Mouse (Mus musculus): ENCODE results near the gene Abca13. TPM values are rescaled to one million over a fixed set of nuclear protein-coding genes. Genes with fewer than 3 reads are reported as not detected.
"Not testable (repeated sequence)": the region's sequence is repeated elsewhere in the genome, so short reads cannot be mapped to it uniquely, and the experiment has no call there.

Gene Abca13
- polyA plus RNA-seq, 1 experiment from 2014 or later = 0.03 TPM

DNA sequence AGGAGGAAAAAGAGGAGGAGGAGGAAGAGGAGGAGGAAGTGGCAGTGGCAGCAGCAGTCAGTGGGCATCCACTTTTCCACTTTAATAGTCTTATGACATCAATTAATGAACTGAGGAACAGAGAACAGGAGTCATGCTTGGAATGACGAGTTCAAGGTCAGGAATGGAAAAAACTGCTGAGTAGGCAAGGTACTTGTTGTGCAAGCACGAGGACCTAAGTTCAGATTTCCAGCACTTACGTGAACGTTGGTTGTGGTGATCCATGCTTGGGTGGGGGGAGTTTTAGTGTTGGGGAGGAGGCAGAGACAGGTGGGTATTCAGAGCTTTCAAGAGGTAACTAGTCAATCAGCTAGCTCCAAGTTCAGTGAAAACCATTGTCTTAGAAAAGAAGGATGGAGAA lies 113.7 kb downstream of the Abca13 start:
- no peak overlapping the region for H3K27ac ChIP-seq (replicated peaks)
- no peaks in the 10 kb centered on the region for H3K4me1 ChIP-seq (replicated peaks)
- no peak overlapping the region for H3K4me3 ChIP-seq
- ATAC-seq (ENCODE audit: low FRiP score, low read depth) = no peak
- no peak overlapping the region for H3K4me2 ChIP-seq
- H3K9ac ChIP-seq = no peak overlapping the region
- H3K36me3 ChIP-seq = no peaks in the 10 kb centered on the region
- H3K27me3 ChIP-seq = no peaks in the 10 kb centered on the region
- WGBS = 82% methylated on average over 4 of the region's 4 CpGs
- no peaks in the 10 kb centered on the region for H3K9me3 ChIP-seq

DNA sequence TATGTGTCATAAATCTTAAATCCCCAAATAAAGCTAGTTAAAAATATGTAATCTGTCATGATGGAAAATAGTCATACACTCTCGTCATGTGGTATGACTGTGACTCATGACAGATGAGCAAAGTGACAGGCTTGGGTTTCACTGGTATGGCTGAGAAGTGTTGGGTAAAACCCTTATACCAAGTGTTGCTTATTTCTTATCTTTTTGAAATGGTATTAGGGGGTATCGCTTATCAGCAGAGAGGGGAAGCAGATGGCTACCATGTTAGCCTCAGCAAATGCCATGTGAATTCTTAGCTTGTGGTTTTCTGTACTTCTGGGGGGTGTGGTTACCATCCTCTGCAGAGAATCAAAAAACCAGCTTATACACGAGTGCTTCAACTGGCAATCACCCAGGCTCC lies 124.8 kb downstream of the Abca13 start:
- Histone ChIP-seq H3K4me2 (no peak overlapping the region), H3K4me1 (replicated peaks) (no peaks in the 10 kb centered on the region), H3K27ac (replicated peaks) (no peak overlapping the region), H3K4me3 (no peak overlapping the region), H3K9ac (no peak overlapping the region), H3K36me3 (no peaks in the 10 kb centered on the region), H3K27me3 (no peaks in the 10 kb centered on the region), H3K9me3 (no peaks in the 10 kb centered on the region)
- ATAC-seq (ENCODE audit: low FRiP score, low read depth) = no peak
- WGBS = 69% methylated on average over 3 of the region's 3 CpGs

DNA sequence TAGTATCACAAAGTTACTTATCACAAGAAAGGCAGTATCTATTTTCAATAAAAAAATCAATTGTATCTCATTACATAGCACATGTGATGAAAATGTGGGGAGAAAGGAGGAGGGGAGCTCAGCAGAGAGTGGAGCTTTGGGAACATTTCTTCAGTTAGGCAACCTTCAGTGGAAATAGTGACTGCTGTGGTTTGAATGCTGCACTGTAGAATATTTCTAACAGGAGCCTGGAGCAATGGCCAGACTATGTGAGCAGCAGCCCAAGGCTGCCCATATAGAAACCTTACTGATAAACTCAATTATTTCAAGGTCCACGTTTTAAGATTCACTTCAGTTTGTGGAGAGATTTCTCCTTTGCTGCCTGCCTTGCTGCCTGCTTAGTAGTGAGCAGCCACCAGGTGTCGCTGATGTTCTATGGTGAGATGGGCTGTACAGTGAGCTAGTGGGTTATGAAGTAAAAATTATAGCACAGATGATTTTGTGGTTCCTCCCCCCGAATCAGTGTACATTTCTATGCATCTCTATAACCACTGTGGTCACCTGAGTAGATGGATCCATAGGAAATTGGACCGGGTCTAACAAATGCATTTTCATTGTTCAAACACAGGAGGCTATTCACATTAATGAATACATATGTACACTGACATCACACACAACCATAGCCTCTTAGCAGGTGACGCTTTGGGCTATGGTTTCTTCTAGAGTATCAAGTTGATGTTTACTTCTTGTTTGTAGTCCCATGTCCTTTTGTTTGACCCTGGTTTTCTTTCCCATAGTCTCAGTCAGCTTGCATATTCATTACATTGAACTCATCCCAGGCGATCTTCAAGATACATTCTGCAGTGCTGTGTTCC lies 125.6 kb downstream of the Abca13 start:
- H3K4me1 ChIP-seq (replicated peaks) = no peaks in the 10 kb centered on the region
- peak; percentile 94 for ATAC-seq (ENCODE audit: low FRiP score, low read depth)
- H3K9me3 ChIP-seq = no peaks in the 10 kb centered on the region
- no peak overlapping the region for H3K9ac ChIP-seq
- H3K4me2 ChIP-seq = no peak overlapping the region
- H3K27me3 ChIP-seq = no peaks in the 10 kb centered on the region
- H3K27ac ChIP-seq (replicated peaks) = no peak overlapping the region
- H3K4me3 ChIP-seq = no peak overlapping the region
- WGBS = 33% methylated on average over 6 of the region's 6 CpGs
- no peaks in the 10 kb centered on the region for H3K36me3 ChIP-seq

DNA sequence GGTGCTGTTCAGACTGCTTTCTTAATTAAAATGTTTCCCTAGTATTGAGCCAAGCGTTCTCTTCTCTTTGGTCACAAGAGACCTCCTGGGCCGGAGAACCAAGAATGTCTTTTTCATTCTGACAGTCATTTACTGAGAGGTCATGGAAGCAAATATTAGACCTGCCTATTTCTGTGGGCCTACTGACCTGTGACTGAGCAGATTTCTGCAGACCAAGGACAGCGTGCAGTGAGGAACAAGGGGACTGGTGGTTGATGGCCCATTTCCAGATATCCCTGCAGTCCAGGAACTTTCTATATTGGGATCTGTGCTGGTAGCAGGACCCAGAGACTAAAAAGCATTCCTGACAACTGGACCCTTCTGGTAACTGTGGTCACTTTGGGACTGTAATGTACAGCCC lies 146.4 kb downstream of the Abca13 start:
- H3K36me3 ChIP-seq = no peaks in the 10 kb centered on the region
- WGBS = 59% methylated on average over 3 of the region's 3 CpGs
- no peak for ATAC-seq (ENCODE audit: low FRiP score, low read depth)
- H3K27ac ChIP-seq (replicated peaks) = no peak overlapping the region
- no peak overlapping the region for H3K4me3 ChIP-seq
- H3K9me3 ChIP-seq = no peaks in the 10 kb centered on the region
- H3K27me3 ChIP-seq = no peaks in the 10 kb centered on the region
- H3K4me1 ChIP-seq (replicated peaks) = no peaks in the 10 kb centered on the region
- H3K9ac ChIP-seq = no peak overlapping the region
- H3K4me2 ChIP-seq = no peak overlapping the region

DNA sequence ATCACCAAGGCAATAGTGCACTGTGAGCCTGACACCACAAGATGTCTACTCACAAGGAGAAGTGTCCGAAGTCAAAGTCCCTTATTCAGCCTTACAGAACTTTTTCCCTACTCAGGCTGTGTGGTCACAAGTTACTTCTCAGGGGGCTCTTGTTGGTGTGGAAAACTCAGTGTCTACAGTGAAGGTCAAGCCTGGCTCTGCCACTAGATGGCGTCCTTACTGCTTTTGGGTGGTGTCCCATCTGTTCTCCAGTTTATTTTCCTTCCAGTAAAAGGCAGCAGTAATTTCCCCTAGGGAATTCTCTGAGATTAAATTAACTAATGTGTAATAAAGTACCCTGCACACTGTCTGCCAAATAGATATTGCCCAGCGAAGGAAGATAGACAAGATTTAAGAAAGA lies 156.0 kb downstream of the Abca13 start:
- no peak for ATAC-seq (ENCODE audit: low FRiP score, low read depth)
- Histone ChIP-seq H3K9me3 (no peaks in the 10 kb centered on the region), H3K4me2 (no peak overlapping the region), H3K27me3 (no peaks in the 10 kb centered on the region), H3K27ac (replicated peaks) (no peak overlapping the region), H3K4me1 (replicated peaks) (no peaks in the 10 kb centered on the region), H3K36me3 (no peaks in the 10 kb centered on the region), H3K4me3 (no peak overlapping the region), H3K9ac (no peak overlapping the region)
- WGBS = 45% methylated on average over 3 of the region's 3 CpGs

DNA sequence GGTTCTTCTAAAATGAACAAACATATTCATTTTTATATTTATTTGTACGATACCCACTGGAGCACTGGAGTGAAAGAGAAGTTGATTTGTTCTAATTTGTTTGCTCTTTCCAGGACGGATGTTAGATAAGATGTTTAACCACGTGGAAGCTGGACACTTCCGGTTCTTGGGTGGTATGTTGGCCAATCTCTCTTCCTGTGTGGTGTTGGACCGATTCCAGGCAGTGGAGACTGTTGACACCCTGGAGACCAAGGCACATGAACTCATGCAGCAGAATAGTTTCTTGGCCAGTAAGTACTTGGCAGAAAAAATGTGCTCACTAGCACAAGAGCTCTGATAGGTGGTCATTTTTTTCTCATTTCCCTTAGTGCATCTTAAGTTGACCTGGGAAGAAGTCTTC lies 181.4 kb downstream of the Abca13 start:
- no peaks in the 10 kb centered on the region for H3K9me3 ChIP-seq
- WGBS = 85% methylated on average over 5 of the region's 5 CpGs
- no peaks in the 10 kb centered on the region for H3K27me3 ChIP-seq
- no peak overlapping the region for H3K4me2 ChIP-seq
- H3K36me3 ChIP-seq = no peaks in the 10 kb centered on the region
- H3K4me1 ChIP-seq (replicated peaks) = no peaks in the 10 kb centered on the region
- no peak for ATAC-seq (ENCODE audit: low FRiP score, low read depth)
- H3K4me3 ChIP-seq = no peak overlapping the region
- H3K27ac ChIP-seq (replicated peaks) = no peak overlapping the region
- no peak overlapping the region for H3K9ac ChIP-seq

DNA sequence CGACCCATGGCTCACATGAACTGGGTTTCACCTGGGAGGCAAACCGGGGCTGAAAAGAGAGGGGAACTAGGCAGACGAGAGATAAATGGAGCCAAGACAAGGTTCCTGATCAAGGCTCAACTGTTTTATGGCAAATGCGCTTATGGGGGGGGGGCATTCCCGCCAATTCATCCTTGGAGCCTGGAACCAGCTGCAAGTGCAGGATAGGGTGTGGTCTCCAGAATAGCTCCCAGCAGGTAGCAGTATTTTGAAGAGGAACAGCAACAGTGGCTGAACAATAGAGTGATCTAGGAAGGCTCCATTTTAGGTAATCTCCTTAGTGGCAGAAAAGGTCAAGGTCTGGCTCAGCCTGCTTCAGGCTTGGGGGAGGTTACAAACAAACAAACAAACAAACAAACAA lies 182.7 kb downstream of the Abca13 start:
- not testable (repeated sequence) for H3K27me3 ChIP-seq; H3K4me1 ChIP-seq (replicated peaks)
- WGBS = 83% methylated on average over 5 of the region's 5 CpGs

DNA sequence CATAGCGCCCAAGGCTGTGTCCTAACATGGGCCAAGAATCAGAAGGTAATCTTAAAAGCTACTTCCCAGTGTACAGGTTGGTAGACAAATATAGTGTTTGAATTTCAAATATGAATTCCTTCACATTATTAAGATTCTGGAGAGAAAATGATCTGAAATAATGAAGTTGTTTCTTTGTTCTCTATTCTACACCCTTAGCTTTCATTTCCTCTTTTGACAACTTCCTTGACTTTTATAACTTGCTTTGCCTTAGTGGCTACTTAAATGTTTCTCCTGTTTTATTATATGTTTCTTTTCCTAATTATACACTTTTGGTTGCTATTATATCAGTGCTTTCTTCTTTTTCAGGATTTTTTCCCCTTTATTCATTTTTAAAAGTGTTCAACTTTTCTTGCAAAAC lies 196.8 kb downstream of the Abca13 start:
- Histone ChIP-seq H3K4me2 (no peak overlapping the region), H3K27ac (replicated peaks) (no peak overlapping the region), H3K4me1 (replicated peaks) (no peaks in the 10 kb centered on the region), H3K4me3 (no peak overlapping the region), H3K9ac (no peak overlapping the region), H3K9me3 (no peaks in the 10 kb centered on the region), H3K27me3 (no peaks in the 10 kb centered on the region), H3K36me3 (no peaks in the 10 kb centered on the region)
- no peak for ATAC-seq (ENCODE audit: low FRiP score, low read depth)
- 94% methylated on average over 1 of the region's 1 CpGs for WGBS

More for the DNA sequence above, 182.7 kb downstream of the Abca13 start:
- H3K4me3 ChIP-seq; H3K9ac ChIP-seq; H3K27ac ChIP-seq (replicated peaks); H3K4me2 ChIP-seq; ATAC-seq (ENCODE audit: low FRiP score, low read depth); H3K9me3 ChIP-seq; H3K36me3 ChIP-seq: not testable (repeated sequence)

DNA sequence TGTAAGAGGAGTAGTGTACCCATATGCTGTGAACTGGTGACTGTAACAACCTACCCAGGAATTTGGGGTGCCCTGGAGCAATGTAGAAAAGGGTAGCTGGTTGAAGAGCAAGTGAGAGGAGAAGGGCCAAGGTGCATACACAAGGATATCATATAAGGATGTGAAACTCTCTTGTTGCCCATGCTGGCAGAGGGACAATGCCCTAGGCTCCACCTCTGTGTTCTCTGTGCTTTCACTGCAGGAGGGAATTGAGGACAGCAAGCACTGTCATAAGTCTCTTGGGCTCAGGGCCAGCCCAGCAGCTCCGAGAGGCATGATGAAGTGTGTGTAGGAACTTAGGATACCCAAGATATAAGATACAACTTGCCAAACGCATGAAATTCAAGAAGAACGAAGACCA lies 225.2 kb downstream of the Abca13 start:
- Histone ChIP-seq H3K4me1 (replicated peaks) (no peaks in the 10 kb centered on the region), H3K9ac (no peak overlapping the region), H3K36me3 (no peaks in the 10 kb centered on the region), H3K9me3 (no peaks in the 10 kb centered on the region), H3K27ac (replicated peaks) (no peak overlapping the region), H3K4me2 (no peak overlapping the region), H3K4me3 (no peak overlapping the region), H3K27me3 (no peaks in the 10 kb centered on the region)
- 86% methylated on average over 3 of the region's 3 CpGs for WGBS
- ATAC-seq (ENCODE audit: low FRiP score, low read depth) = no peak

DNA sequence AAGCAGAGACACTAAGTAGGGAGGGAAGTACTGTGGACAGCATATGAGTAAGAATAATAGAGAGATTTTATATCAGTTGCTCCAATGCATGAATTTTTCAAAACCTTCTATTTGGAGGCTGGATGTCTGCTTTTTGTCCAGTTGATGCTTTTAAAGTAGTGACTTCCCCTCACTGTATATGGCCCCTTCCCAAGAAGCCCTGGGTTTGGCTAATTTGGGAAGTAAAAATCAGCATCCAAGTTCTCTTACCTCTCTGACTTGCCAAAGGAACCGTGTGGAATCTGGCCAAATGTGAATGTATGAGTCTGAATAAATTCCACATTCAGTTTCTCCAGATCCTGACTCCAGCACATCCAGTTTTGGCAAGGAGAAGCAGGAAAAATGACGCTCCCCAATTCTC lies 228.5 kb downstream of the Abca13 start:
- H3K27me3 ChIP-seq = no peaks in the 10 kb centered on the region
- H3K4me2 ChIP-seq = no peak overlapping the region
- WGBS = 60% methylated on average over 2 of the region's 2 CpGs
- no peaks in the 10 kb centered on the region for H3K4me1 ChIP-seq (replicated peaks)
- no peaks in the 10 kb centered on the region for H3K9me3 ChIP-seq
- ATAC-seq (ENCODE audit: low FRiP score, low read depth) = no peak
- H3K4me3 ChIP-seq = no peak overlapping the region
- H3K27ac ChIP-seq (replicated peaks) = no peak overlapping the region
- no peaks in the 10 kb centered on the region for H3K36me3 ChIP-seq
- no peak overlapping the region for H3K9ac ChIP-seq

DNA sequence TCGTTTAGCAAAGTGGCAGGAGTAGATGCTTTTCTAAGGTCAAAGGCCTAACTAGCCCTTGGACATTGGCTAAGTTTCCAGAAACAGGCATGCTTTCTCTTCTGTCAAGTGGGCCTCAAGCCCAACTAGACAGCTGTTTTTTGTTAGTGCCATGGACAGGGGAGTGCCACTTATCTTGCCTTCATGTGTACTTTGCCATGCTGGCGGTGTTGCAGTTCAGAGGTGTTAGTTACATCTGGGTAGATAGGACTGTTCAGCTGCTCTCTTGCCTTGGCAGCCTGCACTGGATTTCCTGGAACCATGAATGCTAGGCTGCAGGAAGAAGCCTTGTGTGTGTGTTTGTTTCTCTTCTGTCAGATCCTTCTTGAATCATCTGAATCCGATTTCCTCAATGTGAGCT lies 235.7 kb downstream of the Abca13 start:
- WGBS = 84% methylated on average over 3 of the region's 3 CpGs
- Histone ChIP-seq H3K9ac (no peak overlapping the region), H3K9me3 (no peaks in the 10 kb centered on the region), H3K36me3 (no peaks in the 10 kb centered on the region), H3K4me1 (replicated peaks) (no peaks in the 10 kb centered on the region), H3K4me3 (no peak overlapping the region), H3K27ac (replicated peaks) (no peak overlapping the region), H3K4me2 (no peak overlapping the region), H3K27me3 (no peaks in the 10 kb centered on the region)
- no peak for ATAC-seq (ENCODE audit: low FRiP score, low read depth)

DNA sequence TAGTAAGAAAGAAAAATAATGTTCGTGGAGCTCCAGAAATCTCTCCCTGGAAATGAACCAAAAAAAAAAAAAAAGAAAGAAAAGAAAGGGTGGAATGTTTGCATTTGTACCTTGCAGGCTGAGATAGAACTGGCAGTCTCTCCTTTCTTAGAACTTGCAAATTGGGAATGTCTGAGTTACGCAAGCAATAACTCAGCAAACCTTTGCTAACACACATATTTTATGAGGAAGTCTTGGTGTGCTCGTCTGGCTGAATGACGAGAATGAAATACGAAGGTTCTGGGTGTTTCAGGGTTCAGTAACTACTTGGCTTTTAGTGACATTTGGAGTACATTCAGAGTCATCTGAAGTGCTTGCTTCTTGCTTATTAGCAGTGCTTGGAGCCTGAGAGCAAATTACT lies 241.1 kb downstream of the Abca13 start:
- WGBS = 79% methylated on average over 5 of the region's 5 CpGs
- H3K27ac ChIP-seq (replicated peaks) = no peak overlapping the region
- no peak for ATAC-seq (ENCODE audit: low FRiP score, low read depth)
- H3K9me3 ChIP-seq = no peaks in the 10 kb centered on the region
- no peaks in the 10 kb centered on the region for H3K36me3 ChIP-seq
- H3K4me1 ChIP-seq (replicated peaks) = no peaks in the 10 kb centered on the region
- no peak overlapping the region for H3K9ac ChIP-seq
- no peak overlapping the region for H3K4me2 ChIP-seq
- H3K27me3 ChIP-seq = no peaks in the 10 kb centered on the region
- H3K4me3 ChIP-seq = no peak overlapping the region

DNA sequence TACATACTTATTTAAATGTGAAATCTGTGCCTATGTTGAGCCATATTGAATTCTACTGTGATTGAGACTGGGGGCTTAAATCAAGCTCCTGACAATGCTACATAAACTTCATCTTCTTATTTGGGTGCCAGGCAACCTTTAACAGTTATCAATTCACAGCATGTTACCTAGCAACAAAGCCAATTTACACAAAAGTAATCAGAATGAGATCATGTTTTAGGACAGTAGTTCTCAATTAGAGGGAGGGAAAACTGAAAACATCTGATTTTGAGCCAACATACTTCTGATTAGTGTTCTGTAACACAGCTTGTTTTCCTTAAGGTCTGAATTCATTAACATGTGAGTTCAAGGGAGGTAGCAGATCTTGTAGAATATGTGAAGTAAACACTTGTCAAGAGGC lies 244.9 kb downstream of the Abca13 start:
- Histone ChIP-seq H3K36me3 (no peaks in the 10 kb centered on the region), H3K9ac (no peak overlapping the region), H3K4me1 (replicated peaks) (no peaks in the 10 kb centered on the region), H3K9me3 (no peaks in the 10 kb centered on the region), H3K4me2 (no peak overlapping the region), H3K27me3 (no peaks in the 10 kb centered on the region), H3K4me3 (no peak overlapping the region), H3K27ac (replicated peaks) (no peak overlapping the region)
- no peak for ATAC-seq (ENCODE audit: low FRiP score, low read depth)

Data from hindbrain, embryonic 15.5 days (tissue).